Mouse (Mus musculus): ENCODE measurements around the gene Sufu. TPM values are rescaled to one million over a fixed set of nuclear protein-coding genes. Genes with fewer than 3 reads are reported as not detected.

Gene Sufu
- polyA plus RNA-seq, 1 experiment, result 15.0 TPM

DNA sequence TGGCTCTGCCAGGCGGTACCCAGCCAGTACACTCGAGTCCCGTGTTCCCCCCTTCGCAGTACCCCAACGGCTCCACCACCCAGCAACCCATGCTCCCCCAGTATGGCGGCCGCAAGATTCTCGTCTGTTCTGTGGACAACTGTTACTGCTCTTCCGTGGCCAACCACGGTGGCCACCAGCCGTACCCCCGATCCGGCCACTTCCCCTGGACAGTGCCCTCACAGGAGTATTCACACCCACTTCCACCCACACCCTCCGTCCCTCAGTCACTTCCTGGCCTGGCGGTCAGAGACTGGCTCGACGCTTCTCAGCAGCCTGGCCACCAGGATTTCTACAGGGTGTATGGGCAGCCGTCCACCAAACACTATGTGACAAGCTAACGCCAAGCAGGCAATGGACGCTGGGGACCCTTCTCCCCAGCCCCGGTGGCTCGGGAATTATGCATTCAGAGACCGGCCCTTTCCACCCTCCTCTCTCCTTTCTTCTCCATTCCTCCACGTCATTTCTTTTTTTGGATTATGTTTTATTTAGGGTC, 118.7 kb downstream of the Sufu start:
- no peak overlapping the region for H3K4me3 ChIP-seq (replicated peaks; ENCODE audit: insufficient read depth, low read depth, low read length)
- no peak overlapping the region for H3K27ac ChIP-seq (ENCODE audit: insufficient read depth, low read length)
- H3K4me1 ChIP-seq (ENCODE audit: control insufficient read depth, insufficient read depth, low read length), result no peaks in the 10 kb centered on the region; the same call in 1 of the 2 replicates
- no peaks in the 10 kb centered on the region for H3K27me3 ChIP-seq (ENCODE audit: control insufficient read depth, insufficient read depth, low read length)
- no peak for DNase-seq
- TF ChIP-seq POLR2A (IDR thresholded peaks at IDR 0.05; ENCODE audit: borderline replicate concordance, insufficient read depth, low read length), result no peak
- TF ChIP-seq CTCF (IDR thresholded peaks at IDR 0.05; ENCODE audit: borderline replicate concordance, insufficient read depth, low read depth, low read length), result no peak
- 76% methylated on average over 24 of the region's 24 CpGs for WGBS

DNA sequence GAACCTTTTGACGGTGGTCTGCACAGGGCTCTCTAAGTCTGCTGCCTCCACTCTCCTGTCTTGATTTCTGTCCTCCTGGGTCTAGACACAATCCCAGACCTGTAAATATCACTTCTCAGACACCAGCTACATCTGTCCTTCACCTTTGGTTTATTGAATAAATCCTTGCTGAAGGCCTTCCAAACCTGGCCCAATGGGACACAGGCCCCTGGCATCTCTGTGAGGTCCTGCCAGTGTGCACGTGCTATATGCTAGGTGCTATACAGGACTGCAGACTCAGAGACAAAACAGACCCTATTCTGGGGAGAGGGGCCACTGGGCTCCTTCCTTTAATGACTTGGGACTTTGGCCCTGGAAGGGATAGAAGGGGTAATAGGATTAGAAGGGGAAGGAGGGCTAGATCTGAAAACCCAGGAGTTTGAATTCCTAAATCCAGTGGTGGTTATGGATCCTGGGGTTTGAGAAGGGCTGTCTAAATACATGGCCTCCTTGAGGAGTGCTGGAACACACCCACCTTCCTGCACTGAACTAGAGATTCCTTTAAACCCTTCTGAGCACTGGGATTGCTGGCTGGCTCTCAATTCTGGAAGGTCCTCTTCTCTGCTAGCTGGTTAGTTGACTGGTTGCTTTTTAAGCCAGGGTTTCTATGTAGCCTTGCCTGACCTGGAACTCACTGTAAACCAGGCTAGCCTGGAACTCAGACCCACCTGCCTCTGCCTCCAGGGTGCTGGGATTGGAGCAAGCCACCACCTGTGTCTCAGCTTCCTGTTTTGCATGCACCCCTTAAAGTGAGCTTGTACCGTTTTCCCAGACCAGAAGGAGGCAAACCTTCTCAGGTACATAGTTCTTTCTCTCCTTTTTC, 120.2 kb downstream of the Sufu start:
- no peak for DNase-seq
- no peak overlapping the region for H3K27ac ChIP-seq (ENCODE audit: insufficient read depth, low read length)
- 61% methylated on average over 3 of the region's 3 CpGs for WGBS
- no peaks in the 10 kb centered on the region for H3K27me3 ChIP-seq (ENCODE audit: control insufficient read depth, insufficient read depth, low read length)
- no peak for TF ChIP-seq POLR2A (IDR thresholded peaks at IDR 0.05; ENCODE audit: borderline replicate concordance, insufficient read depth, low read length)
- TF ChIP-seq CTCF (IDR thresholded peaks at IDR 0.05; ENCODE audit: borderline replicate concordance, insufficient read depth, low read depth, low read length), result no peak
- no peak overlapping the region for H3K4me3 ChIP-seq (replicated peaks; ENCODE audit: insufficient read depth, low read depth, low read length)
- no peaks in the 10 kb centered on the region; the same call in 1 of the 2 replicates for H3K4me1 ChIP-seq (ENCODE audit: control insufficient read depth, insufficient read depth, low read length)

DNA sequence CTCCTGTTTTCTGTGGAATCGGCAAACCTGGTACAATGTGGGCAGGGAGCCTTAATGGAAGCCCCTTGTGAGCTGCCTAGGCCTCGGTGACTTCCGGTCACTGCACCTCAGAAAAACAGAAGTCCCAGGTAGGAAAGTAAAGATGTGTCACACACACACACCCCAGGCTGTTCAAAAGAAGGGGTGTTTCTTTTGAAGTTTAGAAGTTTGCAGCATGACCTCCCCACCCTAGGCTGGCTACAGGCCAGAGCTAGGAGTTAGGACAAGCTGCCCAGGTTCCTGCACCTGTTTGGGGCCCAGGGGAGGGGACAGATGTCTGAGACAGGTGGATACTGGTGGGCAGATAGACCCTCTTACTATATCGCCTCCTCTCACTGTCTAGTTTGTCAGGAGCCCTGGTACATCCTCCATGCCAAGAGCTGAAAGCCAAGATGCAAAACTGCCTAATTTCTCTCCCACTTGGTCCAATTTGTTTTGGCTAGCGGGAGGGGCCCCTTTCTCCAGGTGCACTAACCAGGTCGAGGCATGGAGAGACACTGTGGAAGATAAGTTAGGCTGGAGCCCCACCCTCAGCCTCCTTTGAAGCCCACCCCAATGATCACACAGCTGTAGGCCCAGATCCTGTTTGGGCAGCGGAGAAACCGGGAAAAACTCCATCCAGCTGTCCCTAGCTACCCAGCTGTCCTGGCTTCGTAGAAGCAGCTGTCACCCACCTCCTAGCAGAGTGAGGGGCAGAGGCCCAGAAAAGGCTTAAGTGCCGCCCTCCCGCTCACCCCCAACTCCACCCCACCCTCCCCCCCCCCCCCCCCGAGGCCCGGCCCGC, 121.0 kb downstream of the Sufu start:
- H3K4me3 ChIP-seq (replicated peaks; ENCODE audit: insufficient read depth, low read depth, low read length), result no peak overlapping the region
- no peak overlapping the region for H3K27ac ChIP-seq (ENCODE audit: insufficient read depth, low read length)
- no peak for DNase-seq
- no peaks in the 10 kb centered on the region; the same call in 1 of the 2 replicates for H3K4me1 ChIP-seq (ENCODE audit: control insufficient read depth, insufficient read depth, low read length)
- TF ChIP-seq CTCF (IDR thresholded peaks at IDR 0.05; ENCODE audit: borderline replicate concordance, insufficient read depth, low read depth, low read length) (no peak), POLR2A (IDR thresholded peaks at IDR 0.05; ENCODE audit: borderline replicate concordance, insufficient read depth, low read length) (no peak)
- no peaks in the 10 kb centered on the region for H3K27me3 ChIP-seq (ENCODE audit: control insufficient read depth, insufficient read depth, low read length)
- 42% methylated on average over 10 of the region's 14 CpGs for WGBS

DNA sequence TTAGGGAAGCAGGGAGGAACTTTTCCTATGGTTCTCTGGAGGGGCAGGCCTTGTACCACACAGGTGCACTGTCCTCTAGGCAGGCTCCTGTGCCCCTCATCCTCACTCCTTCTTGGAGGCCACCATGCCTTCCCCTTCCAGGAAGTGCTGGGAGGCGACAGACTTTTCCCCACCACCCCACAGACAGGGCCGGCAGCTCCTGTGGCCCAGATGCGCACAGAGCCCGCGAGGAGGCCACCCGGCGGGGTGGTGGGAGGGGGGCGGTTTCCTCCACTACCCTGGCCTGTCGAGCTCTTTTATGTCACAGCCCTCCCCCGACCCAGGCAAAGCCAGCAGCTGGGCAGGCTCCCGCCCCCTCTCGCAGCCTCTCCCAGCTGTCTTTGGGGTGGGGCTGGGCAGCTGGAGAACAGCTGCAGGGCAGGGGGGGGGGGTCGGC, 121.7 kb downstream of the Sufu start:
- 4% methylated on average over 13 of the region's 13 CpGs for WGBS
- H3K27me3 ChIP-seq (ENCODE audit: control insufficient read depth, insufficient read depth, low read length), result no peaks in the 10 kb centered on the region
- peaks cover 3% of the 10 kb centered on the region for H3K4me1 ChIP-seq (ENCODE audit: control insufficient read depth, insufficient read depth, low read length)
- H3K4me3 ChIP-seq (replicated peaks; ENCODE audit: insufficient read depth, low read depth, low read length), result no peak overlapping the region
- no peak for TF ChIP-seq POLR2A (IDR thresholded peaks at IDR 0.05; ENCODE audit: borderline replicate concordance, insufficient read depth, low read length)
- no peak for TF ChIP-seq CTCF (IDR thresholded peaks at IDR 0.05; ENCODE audit: borderline replicate concordance, insufficient read depth, low read depth, low read length)
- H3K27ac ChIP-seq (ENCODE audit: insufficient read depth, low read length), result no peak overlapping the region
- DNase-seq, result no peak

DNA sequence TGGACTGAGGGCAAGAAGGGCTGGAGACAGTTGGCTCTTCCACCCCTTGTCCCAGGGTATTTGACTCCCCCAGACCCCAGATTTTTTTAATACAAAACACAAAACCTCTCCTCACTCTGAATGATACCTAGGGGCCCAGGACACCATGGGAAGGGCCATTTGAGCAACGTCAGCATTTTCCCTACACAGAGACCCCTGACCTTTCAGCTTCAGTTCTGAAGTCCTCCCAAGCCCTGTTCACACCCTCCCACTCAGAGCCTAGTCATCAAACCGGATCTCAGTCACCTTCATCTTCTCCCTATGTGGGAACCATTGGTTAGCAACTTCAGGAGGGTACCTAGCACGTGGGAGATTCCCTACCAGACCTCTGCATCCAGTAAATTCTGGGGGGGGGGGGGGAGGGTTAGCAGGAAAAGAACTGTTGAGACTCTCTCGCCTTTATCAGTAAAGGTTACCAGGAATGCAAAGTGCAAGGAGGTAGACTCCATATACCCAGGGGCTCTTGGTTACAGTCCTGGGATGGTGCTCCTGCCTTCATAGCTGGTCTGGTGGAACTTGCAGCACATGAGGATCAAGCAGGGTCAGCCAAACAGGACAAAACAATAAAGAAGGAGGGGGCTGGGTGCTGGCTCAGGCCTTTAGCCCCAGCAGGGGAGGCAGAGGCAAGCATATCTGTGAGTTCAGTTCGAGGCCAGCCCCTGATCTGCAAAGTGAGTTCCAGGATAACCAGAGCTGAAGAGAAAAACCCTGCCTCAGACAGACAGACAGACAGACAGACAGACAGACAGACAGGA, 122.3 kb downstream of the Sufu start:
- WGBS, result 32% methylated on average over 5 of the region's 5 CpGs
- TF ChIP-seq POLR2A (IDR thresholded peaks at IDR 0.05; ENCODE audit: borderline replicate concordance, insufficient read depth, low read length), result no peak
- no peak for TF ChIP-seq CTCF (IDR thresholded peaks at IDR 0.05; ENCODE audit: borderline replicate concordance, insufficient read depth, low read depth, low read length)
- Histone ChIP-seq H3K27me3 (ENCODE audit: control insufficient read depth, insufficient read depth, low read length) (no peaks in the 10 kb centered on the region), H3K27ac (ENCODE audit: insufficient read depth, low read length) (no peak overlapping the region), H3K4me1 (ENCODE audit: control insufficient read depth, insufficient read depth, low read length) (peaks cover 9% of the 10 kb centered on the region), H3K4me3 (replicated peaks; ENCODE audit: insufficient read depth, low read depth, low read length) (no peak overlapping the region)
- no peak for DNase-seq

DNA sequence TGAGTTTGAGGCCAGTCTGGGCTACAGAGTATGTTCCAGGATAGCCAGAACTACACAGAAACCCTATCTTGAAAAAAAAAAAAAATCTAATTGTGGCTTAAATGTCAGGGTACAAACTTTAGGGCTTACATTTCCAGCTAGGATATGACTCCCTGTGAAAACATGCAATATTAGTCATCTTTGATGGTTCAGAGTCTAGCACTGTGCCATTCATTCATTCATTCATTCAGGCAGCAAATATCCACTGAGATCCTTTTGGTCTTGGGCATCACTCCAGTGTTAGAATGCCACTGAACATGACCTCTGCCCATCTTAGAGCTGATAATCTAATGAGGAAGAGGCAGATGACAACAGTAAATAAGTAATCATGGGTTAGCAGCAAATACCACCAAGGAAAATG, 125.0 kb downstream of the Sufu start:
- DNase-seq, result no peak
- no peak overlapping the region for H3K4me3 ChIP-seq (replicated peaks; ENCODE audit: insufficient read depth, low read depth, low read length)
- H3K27me3 ChIP-seq (ENCODE audit: control insufficient read depth, insufficient read depth, low read length), result no peaks in the 10 kb centered on the region
- H3K4me1 ChIP-seq (ENCODE audit: control insufficient read depth, insufficient read depth, low read length), result peaks cover 23% of the 10 kb centered on the region
- TF ChIP-seq POLR2A (IDR thresholded peaks at IDR 0.05; ENCODE audit: borderline replicate concordance, insufficient read depth, low read length) (no peak), CTCF (IDR thresholded peaks at IDR 0.05; ENCODE audit: borderline replicate concordance, insufficient read depth, low read depth, low read length) (no peak)
- no peak overlapping the region for H3K27ac ChIP-seq (ENCODE audit: insufficient read depth, low read length)

DNA sequence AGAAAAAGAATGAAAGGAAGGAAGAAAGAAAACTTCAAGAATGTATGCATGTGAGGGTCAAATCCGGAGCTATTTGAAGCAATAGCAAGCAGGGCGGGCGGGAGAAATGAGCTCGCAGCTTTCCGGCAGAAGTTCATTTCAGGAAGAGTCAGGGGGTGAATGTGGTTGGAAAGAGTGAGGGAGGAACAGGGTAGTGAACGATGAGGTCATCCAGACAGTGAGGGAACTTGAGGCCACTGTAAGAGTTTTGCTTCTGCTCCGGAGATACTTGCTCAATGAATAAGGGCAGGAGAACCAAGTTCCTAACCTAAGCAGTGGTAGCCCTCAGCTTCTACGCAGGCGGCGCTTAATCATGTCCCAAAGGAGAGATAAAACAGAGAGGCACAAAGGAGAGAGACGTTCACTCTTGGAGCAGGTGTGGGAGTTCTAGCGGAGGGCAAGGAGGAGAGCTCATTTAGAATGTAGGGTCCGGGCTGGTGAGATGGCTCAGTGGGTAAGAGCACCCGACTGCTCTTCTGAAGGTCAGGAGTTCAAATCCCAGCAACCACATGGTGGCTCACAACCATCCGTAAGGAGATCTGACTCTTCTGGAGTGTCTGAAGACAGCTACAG, 125.8 kb downstream of the Sufu start:
- TF ChIP-seq POLR2A (IDR thresholded peaks at IDR 0.05; ENCODE audit: borderline replicate concordance, insufficient read depth, low read length) (no peak), CTCF (IDR thresholded peaks at IDR 0.05; ENCODE audit: borderline replicate concordance, insufficient read depth, low read depth, low read length) (no peak)
- no peak overlapping the region for H3K27ac ChIP-seq (ENCODE audit: insufficient read depth, low read length)
- WGBS, result 78% methylated on average over 15 of the region's 15 CpGs
- no peaks in the 10 kb centered on the region for H3K27me3 ChIP-seq (ENCODE audit: control insufficient read depth, insufficient read depth, low read length)
- peaks cover 24% of the 10 kb centered on the region for H3K4me1 ChIP-seq (ENCODE audit: control insufficient read depth, insufficient read depth, low read length)
- H3K4me3 ChIP-seq (replicated peaks; ENCODE audit: insufficient read depth, low read depth, low read length), result no peak overlapping the region
- DNase-seq, result no peak

All from cerebellum, adult 2 months (tissue).